Mouse (Mus musculus): ENCODE data around the gene Med16. TPM values are rescaled to one million over a fixed set of nuclear protein-coding genes. Genes with fewer than 3 reads are reported as not detected.
A peak's percentile ranks its signal among the peaks of the same experiment; 100 is the strongest.

Gene Med16
- polyA plus RNA-seq, 1 experiment from 2014 or later, result 46.3 TPM

DNA sequence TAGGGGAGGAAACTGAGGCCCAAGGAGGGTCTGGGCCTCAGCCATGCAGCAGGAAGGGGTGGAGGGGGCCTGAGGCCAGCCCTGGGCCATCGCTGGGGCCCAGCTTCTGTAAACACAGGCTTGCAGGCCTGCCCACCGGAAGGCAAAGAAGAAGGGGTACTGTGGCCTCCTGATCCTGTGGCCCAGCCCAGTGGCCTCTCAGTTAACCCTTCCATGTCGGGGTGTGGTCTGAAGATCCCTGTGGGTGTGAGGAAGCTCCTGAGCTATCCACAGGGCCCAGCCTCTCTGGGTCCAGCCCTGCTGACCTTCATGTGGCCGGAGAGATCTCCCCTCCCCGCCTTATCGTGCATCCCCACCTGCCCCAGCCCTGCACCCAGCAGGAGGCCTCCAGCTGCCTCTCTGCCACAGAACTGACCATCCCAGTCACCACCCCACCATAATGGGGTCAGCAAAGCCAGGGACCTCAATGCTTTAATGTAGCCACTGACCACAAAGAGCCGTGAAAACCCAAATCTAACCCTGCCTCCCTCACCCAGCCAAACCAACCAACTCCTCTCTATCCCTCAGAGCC is 38.1 kb upstream of the Med16 start:
- peaks cover 39% of the 10 kb centered on the region for H3K36me3 ChIP-seq (ENCODE audit: control insufficient read depth, insufficient read depth, low read length)
- H3K27me3 ChIP-seq (replicated peaks; ENCODE audit: control insufficient read depth, insufficient read depth, low read length), result no peaks in the 10 kb centered on the region
- peaks cover 35% of the 10 kb centered on the region for H3K4me1 ChIP-seq (replicated peaks; ENCODE audit: control insufficient read depth, insufficient read depth, low read length)
- ATAC-seq (replicated peaks; ENCODE audit: low FRiP score, low TSS enrichment, low read depth) (0 out of 2 replicates have a peak, but pooled peaks have one; percentile 7), DNase-seq (ENCODE audit: low spot score) (no peak)
- no peak overlapping the region for H3K4me3 ChIP-seq (ENCODE audit: low read depth, low read length)
- peak overlapping the region; percentile 65 for H3K27ac ChIP-seq (ENCODE audit: low read depth)
- H3K9ac ChIP-seq (ENCODE audit: low read length), result 0 out of 2 replicates have a peak overlapping the region, but pooled peaks have one; percentile 30
- WGBS, result 19% methylated on average over 7 of the region's 7 CpGs
- no peaks in the 10 kb centered on the region for H3K9me3 ChIP-seq (ENCODE audit: control insufficient read depth, low read length)
- H3K4me2 ChIP-seq (ENCODE audit: low read length), result peak overlapping the region; percentile 39

DNA sequence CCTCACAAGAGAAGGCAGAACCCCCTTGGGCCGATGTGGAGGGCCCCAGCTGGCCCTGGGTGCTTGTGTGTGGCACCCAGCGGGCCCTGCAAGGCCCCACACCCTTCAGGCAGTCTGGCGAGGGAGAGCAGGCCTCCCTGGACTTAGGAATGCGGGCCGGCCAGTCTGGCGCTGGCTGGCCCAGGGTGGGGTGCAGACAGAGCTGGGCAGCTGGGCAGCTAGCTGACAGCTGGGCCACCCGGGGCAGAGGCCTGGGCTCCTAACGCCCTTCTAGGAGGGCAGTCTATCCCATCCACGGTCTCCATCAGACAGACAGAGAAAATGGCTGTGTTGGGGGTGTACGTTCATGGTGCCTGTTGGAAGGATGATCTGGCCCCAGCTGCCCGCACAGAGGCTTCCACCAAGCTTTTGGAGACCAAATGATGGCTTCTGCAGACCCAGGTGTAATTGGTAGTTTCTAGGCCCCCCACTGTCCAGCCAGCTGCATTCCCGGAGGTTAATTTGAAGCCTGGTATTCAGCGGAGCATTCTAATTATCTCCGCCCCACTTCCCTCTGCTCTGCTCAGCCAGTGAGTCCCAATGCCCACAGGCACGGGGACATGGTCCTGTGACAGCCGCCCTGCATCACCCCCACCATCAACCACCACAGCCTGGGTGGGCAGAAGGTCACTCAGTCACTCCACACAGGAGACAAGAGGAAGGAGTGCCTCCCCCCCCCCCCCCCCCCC is 36.9 kb upstream of the Med16 start:
- no peaks in the 10 kb centered on the region for H3K27me3 ChIP-seq (replicated peaks; ENCODE audit: control insufficient read depth, insufficient read depth, low read length)
- peaks cover 33% of the 10 kb centered on the region for H3K36me3 ChIP-seq (ENCODE audit: control insufficient read depth, insufficient read depth, low read length)
- no peak overlapping the region for H3K4me3 ChIP-seq (ENCODE audit: low read depth, low read length)
- 21% methylated on average over 16 of the region's 16 CpGs for WGBS
- peak overlapping the region; percentile 39; the same call in 1 of the 2 replicates for H3K4me2 ChIP-seq (ENCODE audit: low read length)
- DNase-seq (ENCODE audit: low spot score), result no peak
- peak overlapping the region; percentile 77 for H3K27ac ChIP-seq (ENCODE audit: low read depth)
- H3K9me3 ChIP-seq (ENCODE audit: control insufficient read depth, low read length), result no peaks in the 10 kb centered on the region
- no peak overlapping the region for H3K9ac ChIP-seq (ENCODE audit: low read length)
- peaks cover 35% of the 10 kb centered on the region for H3K4me1 ChIP-seq (replicated peaks; ENCODE audit: control insufficient read depth, insufficient read depth, low read length)
- ATAC-seq (replicated peaks; ENCODE audit: low FRiP score, low TSS enrichment, low read depth), result no peak

DNA sequence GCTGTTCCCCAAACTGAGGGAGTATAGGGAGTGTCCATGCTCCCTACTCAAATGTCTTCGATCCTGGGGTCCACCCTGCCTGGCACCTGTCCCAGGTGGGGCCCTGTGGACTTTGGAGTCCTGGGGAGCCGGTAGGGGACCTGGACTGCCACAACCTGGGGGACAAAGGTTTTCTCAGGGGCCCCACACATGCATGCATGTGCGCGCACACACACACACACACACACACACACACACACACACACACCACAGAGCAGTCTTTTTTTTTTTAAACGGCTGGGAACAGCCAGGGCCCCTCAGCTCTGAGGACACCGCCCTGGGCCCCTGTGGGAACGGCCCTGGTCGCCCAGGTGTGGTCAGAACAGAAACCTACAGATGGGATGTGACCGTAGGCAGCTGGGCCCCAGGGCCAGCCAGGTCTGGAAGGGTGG is 34.8 kb upstream of the Med16 start:
- H3K4me3 ChIP-seq (ENCODE audit: low read depth, low read length), result no peak overlapping the region

DNA sequence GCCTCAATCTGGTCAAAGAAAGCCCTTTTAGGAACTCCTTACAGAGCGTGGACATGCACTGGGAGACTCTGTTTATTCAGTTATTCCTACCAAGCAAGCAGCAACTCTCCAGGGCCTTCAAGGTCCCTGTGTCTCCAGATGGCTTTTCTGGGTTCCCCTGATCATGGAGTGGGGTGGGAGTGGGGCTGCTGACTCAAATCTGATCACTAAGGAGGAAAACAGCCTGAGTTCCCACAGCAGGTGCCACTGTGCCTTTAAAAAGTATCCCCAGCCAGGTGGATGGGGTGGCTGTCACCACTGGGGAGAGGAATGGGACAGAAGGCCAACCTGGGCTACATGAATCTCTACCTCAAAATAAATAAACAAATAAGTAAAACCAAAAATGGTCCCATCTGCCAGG is 34.3 kb upstream of the Med16 start:
- H3K4me1 ChIP-seq (replicated peaks; ENCODE audit: control insufficient read depth, insufficient read depth, low read length), result peaks cover 35% of the 10 kb centered on the region
- DNase-seq (ENCODE audit: low spot score) (no peak), ATAC-seq (replicated peaks; ENCODE audit: low FRiP score, low TSS enrichment, low read depth) (no peak)
- no peaks in the 10 kb centered on the region for H3K27me3 ChIP-seq (replicated peaks; ENCODE audit: control insufficient read depth, insufficient read depth, low read length)
- no peak overlapping the region for H3K9ac ChIP-seq (ENCODE audit: low read length)
- peaks cover 22% of the 10 kb centered on the region for H3K36me3 ChIP-seq (ENCODE audit: control insufficient read depth, insufficient read depth, low read length)
- H3K4me2 ChIP-seq (ENCODE audit: low read length), result no peak overlapping the region
- WGBS, result 74% methylated on average over 1 of the region's 1 CpGs
- peak overlapping the region; percentile 57; the same call in 1 of the 2 replicates for H3K27ac ChIP-seq (ENCODE audit: low read depth)
- H3K9me3 ChIP-seq (ENCODE audit: control insufficient read depth, low read length), result no peaks in the 10 kb centered on the region
- no peak overlapping the region for H3K4me3 ChIP-seq (ENCODE audit: low read depth, low read length)

More for the DNA sequence above, 34.8 kb upstream of the Med16 start:
- Histone ChIP-seq H3K4me1 (replicated peaks; ENCODE audit: control insufficient read depth, insufficient read depth, low read length) (peaks cover 35% of the 10 kb centered on the region), H3K9ac (ENCODE audit: low read length) (no peak overlapping the region), H3K27me3 (replicated peaks; ENCODE audit: control insufficient read depth, insufficient read depth, low read length) (no peaks in the 10 kb centered on the region), H3K36me3 (ENCODE audit: control insufficient read depth, insufficient read depth, low read length) (peaks cover 20% of the 10 kb centered on the region), H3K27ac (ENCODE audit: low read depth) (peak overlapping the region; percentile 57), H3K4me2 (ENCODE audit: low read length) (0 out of 2 replicates have a peak overlapping the region, but pooled peaks have one; percentile 8), H3K9me3 (ENCODE audit: control insufficient read depth, low read length) (no peaks in the 10 kb centered on the region)
- WGBS, result 62% methylated on average over 9 of the region's 9 CpGs
- DNase-seq (ENCODE audit: low spot score) (peak; percentile 73), ATAC-seq (replicated peaks; ENCODE audit: low FRiP score, low TSS enrichment, low read depth) (peak; percentile 45)

DNA sequence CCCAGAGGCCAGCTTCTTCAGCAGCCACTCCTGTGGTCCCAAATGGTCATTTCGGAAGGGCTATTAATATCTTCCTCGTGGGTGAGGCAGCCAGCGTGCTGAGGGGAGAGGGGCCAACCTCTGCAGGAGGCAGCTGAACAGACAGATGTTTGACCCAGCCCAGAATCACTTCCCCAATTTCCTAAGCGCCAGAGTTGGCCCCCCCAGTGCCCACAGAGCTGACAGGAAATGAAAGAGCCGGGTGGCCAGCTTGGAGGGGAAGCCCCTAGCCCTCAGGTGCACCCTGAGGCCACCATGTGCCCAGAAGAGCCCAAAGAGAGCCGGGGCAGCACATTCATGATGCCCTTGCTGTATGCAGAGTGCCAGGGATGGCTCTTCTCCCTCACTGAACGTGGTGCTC is 32.0 kb upstream of the Med16 start:
- H3K36me3 ChIP-seq (ENCODE audit: control insufficient read depth, insufficient read depth, low read length), result peaks cover 38% of the 10 kb centered on the region
- DNase-seq (ENCODE audit: low spot score) (no peak), ATAC-seq (replicated peaks; ENCODE audit: low FRiP score, low TSS enrichment, low read depth) (no peak)
- no peak overlapping the region for H3K4me3 ChIP-seq (ENCODE audit: low read depth, low read length)
- H3K9me3 ChIP-seq (ENCODE audit: control insufficient read depth, low read length), result no peaks in the 10 kb centered on the region
- no peak overlapping the region for H3K9ac ChIP-seq (ENCODE audit: low read length)
- no peak overlapping the region for H3K4me2 ChIP-seq (ENCODE audit: low read length)
- no peaks in the 10 kb centered on the region for H3K27me3 ChIP-seq (replicated peaks; ENCODE audit: control insufficient read depth, insufficient read depth, low read length)
- no peak overlapping the region for H3K27ac ChIP-seq (ENCODE audit: low read depth)
- H3K4me1 ChIP-seq (replicated peaks; ENCODE audit: control insufficient read depth, insufficient read depth, low read length), result peaks cover 28% of the 10 kb centered on the region
- 61% methylated on average over 7 of the region's 7 CpGs for WGBS

DNA sequence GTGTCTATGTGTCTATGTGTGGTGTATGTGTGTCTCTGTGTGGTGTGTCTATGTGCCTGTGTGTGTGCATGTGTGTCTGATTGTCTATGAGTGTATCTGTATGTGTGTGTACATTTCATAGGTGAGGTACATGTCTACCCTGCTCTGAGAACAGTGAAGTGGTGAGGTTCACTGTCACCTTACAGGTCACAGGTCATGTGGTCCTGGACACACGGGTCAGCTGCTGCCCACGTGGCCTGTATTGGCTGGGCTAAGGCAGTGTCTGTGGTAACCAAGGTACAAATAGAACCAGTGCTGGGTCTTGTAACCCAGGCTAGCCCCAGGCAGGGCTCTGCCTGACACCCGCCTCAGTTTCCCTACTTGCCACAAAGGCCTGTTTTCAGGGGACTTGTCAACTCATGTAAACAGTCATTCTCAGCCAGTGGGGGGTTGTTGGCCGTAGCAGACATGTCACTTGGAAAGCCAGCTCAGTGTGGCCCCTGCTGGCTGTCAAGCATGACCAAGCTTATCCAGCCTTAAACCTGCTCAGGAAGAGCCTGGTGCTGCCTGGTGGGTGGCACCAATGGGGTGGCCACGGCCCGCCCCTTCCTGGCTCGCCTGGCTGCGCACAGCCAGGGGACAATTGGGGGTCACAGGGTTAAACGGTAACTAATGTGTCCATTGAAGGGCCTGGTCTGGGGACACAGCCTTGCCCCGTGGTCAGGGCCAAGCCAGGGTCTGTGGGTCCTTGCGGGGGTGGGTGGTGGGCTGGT is 29.2 kb upstream of the Med16 start:
- WGBS, result 72% methylated on average over 11 of the region's 11 CpGs
- H3K4me3 ChIP-seq (ENCODE audit: low read depth, low read length), result no peak overlapping the region
- no peak for DNase-seq (ENCODE audit: low spot score)
- H3K9me3 ChIP-seq (ENCODE audit: control insufficient read depth, low read length), result no peaks in the 10 kb centered on the region
- H3K27ac ChIP-seq (ENCODE audit: low read depth), result no peak overlapping the region
- H3K27me3 ChIP-seq (replicated peaks; ENCODE audit: control insufficient read depth, insufficient read depth, low read length), result no peaks in the 10 kb centered on the region
- H3K36me3 ChIP-seq (ENCODE audit: control insufficient read depth, insufficient read depth, low read length), result peaks cover 56% of the 10 kb centered on the region
- H3K4me2 ChIP-seq (ENCODE audit: low read length), result no peak overlapping the region
- H3K9ac ChIP-seq (ENCODE audit: low read length), result no peak overlapping the region
- peaks cover 17% of the 10 kb centered on the region for H3K4me1 ChIP-seq (replicated peaks; ENCODE audit: control insufficient read depth, insufficient read depth, low read length)
- ATAC-seq (replicated peaks; ENCODE audit: low FRiP score, low TSS enrichment, low read depth), result no peak

- H3K4me2 ChIP-seq (ENCODE audit: low read length), result no peak overlapping the region
- H3K9ac ChIP-seq (ENCODE audit: low read length), result no peak overlapping the region
- no peak overlapping the region for H3K4me3 ChIP-seq (ENCODE audit: low read depth, low read length)
- H3K9me3 ChIP-seq (ENCODE audit: control insufficient read depth, low read length), result no peaks in the 10 kb centered on the region
- no peak overlapping the region for H3K27ac ChIP-seq (ENCODE audit: low read depth)
- H3K4me1 ChIP-seq (replicated peaks; ENCODE audit: control insufficient read depth, insufficient read depth, low read length), result peaks cover 25% of the 10 kb centered on the region
- 75% methylated on average over 27 of the region's 27 CpGs for WGBS
- DNase-seq (ENCODE audit: low spot score) (no peak), ATAC-seq (replicated peaks; ENCODE audit: low FRiP score, low TSS enrichment, low read depth) (no peak)
- no peaks in the 10 kb centered on the region for H3K27me3 ChIP-seq (replicated peaks; ENCODE audit: control insufficient read depth, insufficient read depth, low read length)
- H3K36me3 ChIP-seq (ENCODE audit: control insufficient read depth, insufficient read depth, low read length), result peaks cover 60% of the 10 kb centered on the region
These were observed 28.3 kb upstream of the Med16 start for GRCm38 (mm10) chr10:79936911-79937441.

- Histone ChIP-seq H3K4me1 (replicated peaks; ENCODE audit: control insufficient read depth, insufficient read depth, low read length) (peaks cover 30% of the 10 kb centered on the region), H3K9me3 (ENCODE audit: control insufficient read depth, low read length) (no peaks in the 10 kb centered on the region), H3K36me3 (ENCODE audit: control insufficient read depth, insufficient read depth, low read length) (peaks cover 60% of the 10 kb centered on the region), H3K4me3 (ENCODE audit: low read depth, low read length) (no peak overlapping the region), H3K4me2 (ENCODE audit: low read length) (no peak overlapping the region), H3K27me3 (replicated peaks; ENCODE audit: control insufficient read depth, insufficient read depth, low read length) (no peaks in the 10 kb centered on the region), H3K9ac (ENCODE audit: low read length) (no peak overlapping the region), H3K27ac (ENCODE audit: low read depth) (no peak overlapping the region)
- WGBS, result 65% methylated on average over 10 of the region's 10 CpGs
- ATAC-seq (replicated peaks; ENCODE audit: low FRiP score, low TSS enrichment, low read depth) (no peak), DNase-seq (ENCODE audit: low spot score) (no peak)
These were observed 27.7 kb upstream of the Med16 start for GRCm38 (mm10) chr10:79936284-79936910.

Data from intestine, embryonic 14.5 days (tissue).